Mouse (Mus musculus) gastrocnemius, postnatal 36 days (tissue): ENCODE data around the gene Casr. TPM values are rescaled to one million over a fixed set of nuclear protein-coding genes. Genes with fewer than 3 reads are reported as not detected.

ENCODE experiments used
- DNase-seq, 2 experiments: peaks; one replicate each; pipeline ENCODE4 v3.0.0; 2022
- intact Hi-C: fragments of 180-260 bp; cut with DNase I; formaldehyde crosslinking; loops from one replicate; pipeline ENCODE4 v1.15.1; 2025
- total RNA-seq, 2 experiments: library from RNA; stranded (reverse); gene quantifications; 2 replicates each; pipeline ENCODE4 v1.2.3; 2021

Gene Casr
- total RNA-seq, 2 experiments from 2014 or later = 0.74 to 1.3 TPM

GRCm38 (mm10) chr16:36460426-36460825, 101.5 kb downstream of the Casr start:
- DNase-seq = no peak
- intact Hi-C loops = no loop called here

- no peak for DNase-seq
- intact Hi-C loops = no loop called here
Measured at GRCm38 (mm10) chr16:36455342-36455802, 106.6 kb downstream of the Casr start, which contains the start of gene Stfa3. TSS of gene Stfa3 (minus strand) at chr16:36455392.

Other genes starting within 250 kb of the Casr start
- not detected for gene BC117090, start 227.8 kb downstream of the Casr start, total RNA-seq
- not detected for gene BC100530, start 194.4 kb downstream of the Casr start, total RNA-seq
- gene Stfa2, start 153.7 kb downstream of the Casr start, total RNA-seq = not detected
- gene Stfa3, start 106.7 kb downstream of the Casr start, total RNA-seq = not detected
- gene Cd86, start 103.9 kb upstream of the Casr start, total RNA-seq = under 1 TPM in 1 of 2 experiments, not detected in 1; 0.26 TPM
- not detected for gene Ildr1, start 131.8 kb upstream of the Casr start, total RNA-seq
- 1 to 10 TPM in 1 of 2 experiments, under 1 TPM in 1; 0.49 to 1.4 TPM for gene Slc15a2, start 222.8 kb upstream of the Casr start, total RNA-seq